Mouse (Mus musculus) hindbrain, embryonic 14.5 days (tissue): ENCODE measurements around the gene Kdm2b. TPM values are rescaled to one million over a fixed set of nuclear protein-coding genes. Genes with fewer than 3 reads are reported as not detected.
A peak's percentile ranks its signal among the peaks of the same experiment; 100 is the strongest.

Experiments
- ATAC-seq: fragments of 200-750 bp; cut with Nextera tagmentation; 2 replicates; pipeline ENCODE4 v1.8.0; 2017; ENCODE audit warnings: moderate number of reproducible peaks, mild to moderate bottlenecking, moderate TSS enrichment, moderate library complexity; ENCODE audit not compliant: low FRiP score
- DNase-seq: peaks from one replicate; pipeline ENCODE4 v3.0.0-alpha.2; 2015; ENCODE audit warnings: low spot score
- H3K27ac ChIP-seq: fragments of 300-500 bp; sonication (generic); 2 replicates; pipeline ENCODE4 v1.5.1; 2014; ENCODE audit warnings: mild to moderate bottlenecking, moderate library complexity
- H3K27me3 ChIP-seq: fragments of 300-500 bp; sonication (generic); 2 replicates; pipeline ENCODE4 v1.6.1; 2014; ENCODE audit warnings: mild to moderate bottlenecking, low read length, mixed read lengths; ENCODE audit not compliant: control insufficient read depth, insufficient read depth
- H3K36me3 ChIP-seq: fragments of 300-500 bp; sonication (generic); replicated peaks from 2 replicates; pipeline ENCODE4 v1.6.1; 2014; ENCODE audit not compliant: control insufficient read depth, insufficient read depth
- H3K4me1 ChIP-seq: fragments of 300-500 bp; sonication (generic); replicated peaks from 2 replicates; pipeline ENCODE4 v1.6.1; 2014; ENCODE audit warnings: antibody characterized with exemption, low read length, mixed read lengths; ENCODE audit not compliant: control insufficient read depth, insufficient read depth
- H3K4me2 ChIP-seq: fragments of 300-500 bp; sonication (generic); replicated peaks from 2 replicates; pipeline ENCODE4 v1.6.1; 2014; ENCODE audit warnings: mild to moderate bottlenecking, moderate library complexity
- H3K4me3 ChIP-seq: fragments of 300-500 bp; sonication (generic); replicated peaks from 2 replicates; pipeline ENCODE4 v1.5.1; 2014; ENCODE audit warnings: mild to moderate bottlenecking, low read length
- H3K9ac ChIP-seq: fragments of 300-500 bp; sonication (generic); 2 replicates; pipeline ENCODE4 v1.6.1; 2014
- H3K9me3 ChIP-seq: fragments of 300-500 bp; sonication (generic); 2 replicates; pipeline ENCODE4 v1.6.1; 2016; ENCODE audit warnings: low read length; ENCODE audit not compliant: control insufficient read depth
- WGBS: fragments of 180-500 bp; shearing (Covaris S2); extraction: QIAGEN DNeasy Blood & Tissue Kit; methylation state at CpG from one replicate; pipeline ENCODE4 v1.1.7; 2014; 5-methylcytosine and 5-hydroxymethylcytosine counted together
- polyA plus RNA-seq: library from polyadenylated mRNA; unstranded; fragments of >200 nt; fragmentation: Nextera tagmentation; extraction: Ambion mirVana; gene quantifications from 2 replicates; pipeline ENCODE4 v1.2.1, GENCODE M21; 2014

The Kdm2b gene
- polyA plus RNA-seq, 1 experiment from 2014 or later: 87.1 TPM

DNA sequence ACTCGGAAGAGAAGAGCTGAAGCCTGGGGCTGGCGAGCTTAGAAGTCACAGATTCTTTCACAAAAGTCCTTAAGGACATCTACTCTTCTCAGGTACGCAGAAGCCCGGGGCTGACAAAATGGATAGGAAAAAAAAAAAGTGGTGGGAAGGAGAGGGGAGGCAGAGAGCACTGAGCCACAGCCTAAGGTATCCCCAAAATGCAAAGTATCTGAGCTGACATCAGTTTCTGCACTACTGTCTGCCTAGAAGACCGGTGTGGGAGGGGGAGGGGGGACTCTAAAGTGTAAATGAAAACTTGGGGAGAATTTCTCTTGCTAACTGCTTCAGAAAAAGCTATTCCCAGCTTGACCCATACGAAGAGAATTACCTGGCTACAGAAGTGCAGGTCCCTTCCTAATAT lies 91.5 kb downstream of the Kdm2b start:
- Histone ChIP-seq H3K27ac (no peak overlapping the region), H3K9me3 (no peaks in the 10 kb centered on the region), H3K4me2 (peak overlapping the region; percentile 88), H3K36me3 (no peaks in the 10 kb centered on the region), H3K4me1 (peaks cover 21% of the 10 kb centered on the region), H3K4me3 (peak overlapping the region; percentile 86), H3K9ac (peak overlapping the region; percentile 94), H3K27me3 (no peaks in the 10 kb centered on the region)
- no peak for ATAC-seq
- WGBS: 85% methylated on average over 6 of the region's 6 CpGs
- no peak for DNase-seq

DNA sequence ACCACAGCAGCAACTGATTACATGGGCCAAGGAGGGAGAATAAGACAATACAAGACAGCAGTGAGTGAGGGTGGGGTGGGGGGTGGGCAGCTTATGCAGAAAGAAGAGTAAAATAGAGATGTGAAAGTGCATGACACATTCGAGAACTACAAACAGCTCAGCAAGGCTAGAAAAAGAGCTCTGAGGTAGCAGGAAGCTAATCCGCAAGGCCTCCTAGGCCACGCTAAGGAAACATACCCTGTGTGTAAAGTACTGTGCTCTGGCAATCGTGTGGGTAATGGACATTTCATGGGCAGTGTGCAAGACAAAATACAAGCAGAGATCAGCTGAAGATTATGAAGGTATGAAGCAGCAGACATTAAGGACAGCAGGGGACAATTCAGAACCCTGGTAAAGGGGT lies 94.8 kb downstream of the Kdm2b start:
- H3K4me1 ChIP-seq: peaks cover 21% of the 10 kb centered on the region
- no peaks in the 10 kb centered on the region for H3K27me3 ChIP-seq
- H3K9me3 ChIP-seq: no peaks in the 10 kb centered on the region
- ATAC-seq (no peak), DNase-seq (no peak)
- H3K36me3 ChIP-seq: no peaks in the 10 kb centered on the region
- WGBS: 72% methylated on average over 4 of the region's 4 CpGs
- no peak overlapping the region for H3K9ac ChIP-seq
- H3K4me2 ChIP-seq: no peak overlapping the region
- H3K27ac ChIP-seq: no peak overlapping the region
- no peak overlapping the region for H3K4me3 ChIP-seq

DNA sequence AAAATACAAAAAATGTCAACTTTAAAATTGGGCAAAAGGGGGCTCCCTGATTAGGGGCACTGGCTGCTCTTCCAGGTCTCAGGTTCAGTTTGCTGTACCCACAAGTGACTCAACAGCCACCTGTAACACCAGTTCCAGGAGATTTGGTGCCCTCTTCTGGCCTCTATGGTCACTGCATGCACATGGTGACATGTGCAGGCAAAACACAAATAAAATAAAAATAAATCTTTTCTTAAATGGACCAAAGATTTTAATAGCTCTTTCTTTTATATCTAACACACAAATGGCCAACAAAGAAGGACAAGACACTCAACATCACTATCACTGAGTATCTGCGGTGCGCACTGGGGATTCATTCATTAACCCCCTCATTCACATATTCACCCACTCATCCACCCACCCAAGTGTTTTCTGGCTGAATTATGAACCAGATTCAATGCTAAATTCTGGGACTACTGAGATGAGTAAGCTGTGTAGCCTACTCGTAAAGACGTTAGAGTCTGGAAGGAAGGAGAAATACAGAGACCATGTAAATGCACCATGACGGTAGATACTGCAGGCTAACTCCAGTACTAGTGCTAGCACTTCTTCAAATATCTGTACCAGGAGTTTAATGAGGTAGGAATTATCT lies 95.5 kb downstream of the Kdm2b start:
- H3K9ac ChIP-seq: no peak overlapping the region
- no peak for ATAC-seq
- H3K9me3 ChIP-seq: no peaks in the 10 kb centered on the region
- no peaks in the 10 kb centered on the region for H3K27me3 ChIP-seq
- H3K4me1 ChIP-seq: peaks cover 20% of the 10 kb centered on the region
- H3K4me3 ChIP-seq: no peak overlapping the region
- DNase-seq: peak; percentile 61
- H3K4me2 ChIP-seq: no peak overlapping the region
- no peaks in the 10 kb centered on the region for H3K36me3 ChIP-seq
- 94% methylated on average over 5 of the region's 5 CpGs for WGBS
- no peak overlapping the region for H3K27ac ChIP-seq

DNA sequence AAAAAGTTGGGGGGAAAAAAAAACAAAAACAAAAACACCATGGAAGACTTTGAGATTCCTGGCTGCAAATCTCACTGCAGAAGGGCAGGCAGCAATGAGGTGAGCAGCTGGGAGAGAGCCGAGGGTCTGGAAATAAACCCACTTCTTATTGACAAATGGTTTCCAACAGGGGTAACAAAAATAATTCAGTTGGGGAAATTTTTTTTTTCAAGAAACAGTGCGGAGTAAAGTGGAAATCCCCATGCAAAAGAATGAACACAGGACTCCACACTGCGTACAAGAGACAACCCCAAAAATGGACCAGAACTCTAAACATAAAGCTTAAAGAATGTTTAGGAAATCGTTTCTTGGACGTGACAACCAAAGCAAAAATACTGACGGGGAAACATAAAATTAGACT lies 96.4 kb downstream of the Kdm2b start:
- no peak for ATAC-seq
- Histone ChIP-seq H3K27me3 (no peaks in the 10 kb centered on the region), H3K4me2 (no peak overlapping the region), H3K4me3 (no peak overlapping the region), H3K9ac (no peak overlapping the region), H3K27ac (no peak overlapping the region), H3K9me3 (no peaks in the 10 kb centered on the region), H3K36me3 (peaks cover 3% of the 10 kb centered on the region; the same call in 1 of the 2 replicates), H3K4me1 (peaks cover 12% of the 10 kb centered on the region)
- no peak for DNase-seq
- 96% methylated on average over 6 of the region's 6 CpGs for WGBS

DNA sequence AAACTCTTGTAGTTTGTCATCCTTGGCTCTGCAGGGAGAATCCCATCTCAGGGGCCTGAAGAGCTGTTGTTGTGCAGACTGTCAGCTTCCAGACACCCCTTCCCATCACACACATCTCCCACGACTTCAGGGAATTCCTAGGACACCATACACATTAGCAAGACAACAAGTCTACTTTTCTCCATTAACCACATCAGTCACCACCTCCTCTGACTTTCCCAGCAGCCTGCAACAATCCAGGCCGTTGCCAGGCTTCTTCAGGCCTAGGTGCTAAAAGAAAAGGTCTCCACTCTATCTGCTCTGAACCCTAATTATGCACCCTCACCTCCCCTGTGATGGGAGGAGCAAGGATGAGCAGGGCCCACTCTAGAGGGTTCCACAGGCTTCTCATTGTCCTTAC lies 99.2 kb downstream of the Kdm2b start:
- DNase-seq (no peak), ATAC-seq (no peak)
- Histone ChIP-seq H3K4me1 (no peaks in the 10 kb centered on the region), H3K4me2 (no peak overlapping the region), H3K9ac (no peak overlapping the region), H3K27ac (no peak overlapping the region), H3K4me3 (no peak overlapping the region), H3K9me3 (no peaks in the 10 kb centered on the region), H3K36me3 (peaks cover 6% of the 10 kb centered on the region; the same call in 1 of the 2 replicates), H3K27me3 (no peaks in the 10 kb centered on the region)
- 59% methylated on average over 2 of the region's 2 CpGs for WGBS

DNA sequence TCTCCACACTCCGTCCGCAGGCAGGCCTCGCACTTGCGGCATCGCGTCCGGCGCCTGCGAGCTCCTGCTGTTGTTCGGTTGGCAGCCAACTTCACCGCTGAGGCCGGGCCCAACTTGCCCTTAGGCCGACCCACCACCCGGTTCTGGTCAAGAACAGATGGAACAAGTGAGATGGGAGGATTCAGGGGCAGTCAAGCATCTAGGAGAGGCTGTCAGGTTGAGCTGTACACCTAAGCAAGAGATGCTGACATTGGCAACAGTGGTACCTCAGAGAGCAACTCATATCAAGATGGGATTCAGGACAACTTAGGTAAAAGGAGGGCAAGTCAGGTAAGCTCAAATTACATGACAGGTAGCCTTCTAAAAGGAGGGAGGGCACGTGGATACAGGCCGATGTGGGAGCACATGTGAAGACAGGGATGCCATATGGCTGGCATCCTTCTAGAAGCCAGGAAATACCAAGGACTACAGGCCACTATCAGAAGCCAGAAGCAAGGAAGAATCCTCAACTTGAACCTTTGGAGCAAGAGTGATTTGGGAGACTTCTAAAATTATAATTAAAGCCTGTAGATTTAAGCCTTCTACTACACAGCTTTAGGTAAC lies 100.9 kb downstream of the Kdm2b start:
- Histone ChIP-seq H3K9ac (no peak overlapping the region), H3K9me3 (no peaks in the 10 kb centered on the region), H3K4me1 (no peaks in the 10 kb centered on the region), H3K4me2 (no peak overlapping the region), H3K27ac (no peak overlapping the region), H3K36me3 (peaks cover 6% of the 10 kb centered on the region; the same call in 1 of the 2 replicates), H3K27me3 (no peaks in the 10 kb centered on the region), H3K4me3 (no peak overlapping the region)
- no peak for ATAC-seq
- no peak for DNase-seq
- WGBS: 92% methylated on average over 16 of the region's 16 CpGs

DNA sequence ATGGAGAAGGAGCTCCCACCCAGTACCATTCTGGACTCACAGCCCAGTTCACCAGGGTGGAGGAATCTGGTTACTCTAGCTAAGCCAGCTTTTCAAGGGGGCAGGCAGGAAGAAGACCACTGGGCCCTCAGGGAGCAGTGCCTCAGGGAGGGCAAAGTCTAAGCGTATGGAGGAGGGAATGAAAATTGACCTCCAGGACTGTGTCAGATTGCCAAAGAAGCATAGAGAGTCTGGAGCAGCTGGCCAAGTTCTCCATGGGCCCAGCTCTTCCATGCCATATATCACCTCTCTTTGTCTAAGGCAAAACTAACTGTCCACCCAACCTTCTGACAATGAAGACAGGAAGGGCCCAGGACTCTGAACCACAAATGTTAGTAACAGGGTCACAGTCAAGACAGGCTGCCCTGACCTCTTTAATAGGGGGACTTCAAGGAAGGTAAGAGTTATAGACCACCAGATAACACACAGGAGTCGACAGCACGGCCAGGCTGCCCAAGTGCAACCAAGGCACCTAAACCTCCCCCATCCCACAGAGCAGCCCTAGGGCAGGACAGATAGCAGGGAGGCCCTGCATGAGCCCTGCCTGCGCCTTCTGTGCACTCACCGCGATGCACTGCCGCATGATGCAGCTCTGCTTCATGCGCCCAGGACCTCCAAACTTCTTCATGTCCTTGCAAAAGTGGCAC lies 101.6 kb downstream of the Kdm2b start:
- Histone ChIP-seq H3K36me3 (peaks cover 6% of the 10 kb centered on the region; the same call in 1 of the 2 replicates), H3K27me3 (no peaks in the 10 kb centered on the region), H3K4me2 (no peak overlapping the region), H3K9ac (no peak overlapping the region), H3K9me3 (no peaks in the 10 kb centered on the region), H3K4me1 (no peaks in the 10 kb centered on the region), H3K4me3 (no peak overlapping the region), H3K27ac (no peak overlapping the region)
- DNase-seq (no peak), ATAC-seq (no peak)
- WGBS: 81% methylated on average over 8 of the region's 8 CpGs

DNA sequence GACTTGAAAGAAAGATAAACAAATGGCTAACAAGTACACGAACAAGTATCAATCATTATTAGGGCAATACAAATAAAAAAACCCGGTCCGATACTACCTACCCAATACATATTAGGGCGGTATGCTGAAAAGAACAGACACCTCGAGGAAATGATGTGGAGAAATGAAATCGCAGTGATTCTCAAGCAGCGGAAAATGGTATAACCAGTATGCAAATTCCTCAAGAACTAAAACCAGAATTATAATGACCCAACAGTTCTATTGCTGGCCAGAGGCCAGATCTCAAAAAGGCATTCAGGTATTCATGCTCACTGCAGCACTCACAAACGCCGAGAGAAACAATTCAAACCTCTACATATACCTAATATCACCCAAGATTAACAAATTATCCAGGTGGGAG lies 102.6 kb downstream of the Kdm2b start:
- Histone ChIP-seq H3K4me3 (no peak overlapping the region), H3K27me3 (no peaks in the 10 kb centered on the region), H3K9ac (no peak overlapping the region), H3K4me1 (no peaks in the 10 kb centered on the region), H3K36me3 (peaks cover 14% of the 10 kb centered on the region; the same call in 1 of the 2 replicates), H3K4me2 (no peak overlapping the region), H3K9me3 (no peaks in the 10 kb centered on the region), H3K27ac (no peak overlapping the region)
- ATAC-seq: no peak
- 90% methylated on average over 9 of the region's 9 CpGs for WGBS
- no peak for DNase-seq

DNA sequence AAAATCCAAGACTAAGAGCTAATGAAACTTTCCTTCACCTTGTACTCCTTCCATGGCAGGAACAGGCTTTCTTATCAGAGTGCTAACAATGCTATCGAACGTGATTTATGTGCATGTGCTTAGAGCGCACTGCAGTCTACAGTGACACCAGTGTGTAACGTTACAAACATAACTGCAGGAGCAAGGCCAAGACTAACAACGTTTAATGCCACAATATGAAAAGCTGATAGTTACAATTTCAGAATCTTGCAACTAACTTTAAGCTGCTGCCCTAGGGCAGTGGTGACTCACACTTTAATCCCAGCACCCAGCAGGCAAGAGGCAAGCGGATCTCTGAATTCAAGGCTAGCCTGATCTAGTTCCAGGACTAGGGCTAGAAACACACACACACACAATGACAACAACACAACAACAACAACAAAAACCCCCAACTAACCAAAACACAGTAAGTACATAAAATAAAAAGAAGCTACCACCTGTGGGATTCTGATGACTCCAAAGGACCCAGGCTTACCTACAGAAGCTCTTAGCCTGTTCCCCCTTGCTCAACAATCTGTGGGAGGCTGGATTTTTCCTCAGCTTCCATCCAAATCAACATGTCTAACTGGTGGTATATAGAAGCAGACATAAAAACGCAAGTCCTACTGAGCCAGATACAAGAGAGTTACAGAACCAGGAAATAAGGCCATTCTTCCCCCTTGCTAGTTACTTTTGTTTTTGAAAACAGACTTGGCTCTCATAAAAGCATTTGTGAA lies 104.9 kb downstream of the Kdm2b start:
- 84% methylated on average over 7 of the region's 7 CpGs for WGBS
- Histone ChIP-seq H3K4me1 (no peaks in the 10 kb centered on the region), H3K4me2 (no peak overlapping the region), H3K9ac (no peak overlapping the region), H3K27me3 (no peaks in the 10 kb centered on the region), H3K36me3 (peaks cover 33% of the 10 kb centered on the region), H3K9me3 (no peaks in the 10 kb centered on the region), H3K27ac (no peak overlapping the region), H3K4me3 (no peak overlapping the region)
- DNase-seq (no peak), ATAC-seq (no peak)
